Mouse (Mus musculus) G1E (cell line): ENCODE results near the gene Gemin4. TPM values are rescaled to one million over a fixed set of nuclear protein-coding genes. Genes with fewer than 3 reads are reported as not detected.
A peak's percentile ranks its signal among the peaks of the same experiment; 100 is the strongest.
"Not testable (repeated sequence)": the region's sequence is repeated elsewhere in the genome, so short reads cannot be mapped to it uniquely, and the experiment has no call there.

Source experiments
- ATAC-seq: 2 replicates; pipeline ENCODE4 v1.8.0; 2016; ENCODE audit warnings: mild to moderate bottlenecking; ENCODE audit not compliant: insufficient number of reproducible peaks, poor library complexity, low FRiP score, severe bottlenecking; ENCODE audit errors: extremely low read depth
- DNase-seq: peaks from one replicate; pipeline ENCODE4 v3.0.0; 2012; ENCODE audit warnings: low spot score
- H3K27me3 ChIP-seq: 2 replicates; pipeline ENCODE4 v1.6.1; 2012; ENCODE audit warnings: mild to moderate bottlenecking, low read length, inconsistent platforms; ENCODE audit not compliant: insufficient read depth
- H3K36me3 ChIP-seq: replicated peaks from 2 replicates; pipeline ENCODE3; 2012; ENCODE audit warnings: mild to moderate bottlenecking, inconsistent platforms
- H3K4me1 ChIP-seq: 2 replicates; pipeline ENCODE4 v1.6.1; 2012; ENCODE audit warnings: low read depth, low read length, inconsistent platforms, mixed read lengths; ENCODE audit not compliant: insufficient read depth
- H3K4me3 ChIP-seq: 2 replicates; pipeline ENCODE4 v1.5.1; 2012; ENCODE audit warnings: low read depth, mild to moderate bottlenecking, inconsistent platforms, low read length, moderate library complexity, mixed read lengths
- H3K9me3 ChIP-seq: replicated peaks from 2 replicates; pipeline ENCODE4 v1.6.1; 2012; ENCODE audit warnings: inconsistent platforms
- CTCF ChIP-seq: IDR thresholded peaks from 2 replicates; pipeline ENCODE4 v1.5.1; 2012; ENCODE audit warnings: low read depth, low read length, inconsistent platforms, mixed read lengths
- GATA1 ChIP-seq: IDR thresholded peaks from 2 replicates; pipeline ENCODE4 v1.6.1; 2012; ENCODE audit warnings: borderline replicate concordance, low read length, inconsistent platforms, mixed read lengths
- GATA2 ChIP-seq: IDR thresholded peaks from 2 replicates; pipeline ENCODE4 v1.6.1; 2012; ENCODE audit warnings: low read depth, low read length, inconsistent platforms, borderline replicate concordance
- POLR2AphosphoS5 ChIP-seq: IDR thresholded peaks from 2 replicates; pipeline ENCODE4 v1.6.1; 2012; ENCODE audit warnings: low read depth, low read length, inconsistent platforms; ENCODE audit not compliant: insufficient replicate concordance
- TAL1 ChIP-seq: conservative IDR thresholded peaks from 2 replicates; pipeline ENCODE4 v1.6.1; 2012; ENCODE audit warnings: low read depth, low read length, inconsistent platforms, mixed read lengths
- polyA plus RNA-seq: library from polyadenylated mRNA; stranded (reverse); fragments of >175 nt; gene quantifications from 2 replicates; pipeline ENCODE4 v1.2.3, GENCODE M21; 2012
- total RNA-seq, 2 experiments: library from RNA; stranded (forward) in 1 of 2; stranded (reverse) in 1 of 2; fragments of 200-1000 nt in 1 of 2; fragments of >200 nt in 1 of 2; fragmentation: Nextera tagmentation in 1 of 2; gene quantifications; 2 replicates each; pipeline ENCODE4 v1.2.3; 2014 to 2017

The Gemin4 gene
- total and polyA plus RNA-seq, 3 experiments: 4.7 to 21.9 (median 19.1) TPM

- peaks cover 79% of the 10 kb centered on the region for H3K36me3 ChIP-seq
- peaks cover 39% of the 10 kb centered on the region for H3K4me1 ChIP-seq
- no peaks in the 10 kb centered on the region for H3K27me3 ChIP-seq
- DNase-seq (peak; percentile 16), ATAC-seq (no peak)
- no peak for TF ChIP-seq CTCF
- no peak for TF ChIP-seq GATA1
- no peak for TF ChIP-seq GATA2
- TF ChIP-seq POLR2AphosphoS5: no peak
- no peak for TF ChIP-seq TAL1
- no peaks in the 10 kb centered on the region for H3K9me3 ChIP-seq
- peak overlapping the region; percentile 88 for H3K4me3 ChIP-seq
These were observed 629 bp downstream of the Gemin4 start for GRCm38 (mm10) chr11:76216681-76217389.

- no peak for TF ChIP-seq CTCF
- TF ChIP-seq POLR2AphosphoS5: no peak
- no peak for TF ChIP-seq GATA2
- TF ChIP-seq GATA1: no peak
- TF ChIP-seq TAL1: no peak
- peaks cover 75% of the 10 kb centered on the region for H3K36me3 ChIP-seq
- H3K4me3 ChIP-seq: peak overlapping the region; percentile 88; the same call in 1 of the 2 replicates
- H3K9me3 ChIP-seq: no peaks in the 10 kb centered on the region
- H3K4me1 ChIP-seq: peaks cover 39% of the 10 kb centered on the region
- ATAC-seq (no peak), DNase-seq (no peak)
- no peaks in the 10 kb centered on the region for H3K27me3 ChIP-seq
These were observed 1.4 kb downstream of the Gemin4 start for GRCm38 (mm10) chr11:76216049-76216540.

DNA sequence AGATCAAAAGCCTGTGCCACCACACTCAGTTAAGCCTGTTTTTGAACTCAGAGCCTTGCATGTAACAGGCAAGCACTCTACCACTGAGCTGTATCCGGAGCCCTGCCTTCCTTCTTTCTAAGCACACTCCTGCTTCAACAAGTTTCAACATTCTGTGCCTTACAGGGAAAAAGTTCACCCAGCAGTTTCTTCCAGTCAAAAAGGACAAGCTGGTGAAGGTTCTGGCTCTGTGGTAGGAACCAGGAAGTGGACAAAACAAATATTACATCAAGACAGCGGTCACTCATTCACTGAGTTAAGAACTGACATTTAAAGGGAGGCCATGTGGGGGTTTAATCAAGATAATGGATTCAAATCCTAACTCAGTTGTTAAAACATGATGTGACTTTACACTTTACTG lies 2.5 kb downstream of the Gemin4 start:
- H3K27me3 ChIP-seq: no peaks in the 10 kb centered on the region
- peaks cover 42% of the 10 kb centered on the region for H3K4me1 ChIP-seq
- H3K4me3 ChIP-seq: no peak overlapping the region
- no peaks in the 10 kb centered on the region for H3K9me3 ChIP-seq
- no peak for TF ChIP-seq GATA2
- TF ChIP-seq GATA1: no peak
- TF ChIP-seq POLR2AphosphoS5: no peak
- TF ChIP-seq CTCF: no peak
- ATAC-seq (no peak), DNase-seq (no peak)
- peaks cover 76% of the 10 kb centered on the region for H3K36me3 ChIP-seq

DNA sequence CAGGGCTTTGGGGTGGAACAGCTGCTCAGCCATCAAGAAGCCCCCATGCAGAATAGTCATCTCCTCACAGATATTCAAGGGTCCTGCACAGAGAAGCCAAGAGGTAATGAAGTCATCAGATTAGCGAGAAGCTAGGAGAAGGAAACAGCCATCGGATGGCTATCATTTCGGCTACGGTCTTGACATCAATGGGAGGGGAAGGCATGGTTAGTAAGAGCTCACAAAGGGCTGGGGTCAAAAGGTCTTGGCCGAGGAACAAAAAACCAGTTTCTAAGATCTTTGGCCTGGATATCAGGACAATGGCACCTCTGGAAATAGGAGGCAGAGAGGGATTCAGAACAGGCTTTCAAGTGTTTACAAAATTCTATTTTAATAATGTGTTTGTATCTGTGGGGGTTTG lies 3.6 kb downstream of the Gemin4 start:
- no peaks in the 10 kb centered on the region for H3K27me3 ChIP-seq
- DNase-seq (no peak), ATAC-seq (no peak)
- H3K4me1 ChIP-seq: peaks cover 47% of the 10 kb centered on the region
- H3K36me3 ChIP-seq: peaks cover 76% of the 10 kb centered on the region
- TF ChIP-seq GATA2: no peak
- no peak for TF ChIP-seq POLR2AphosphoS5
- no peak for TF ChIP-seq CTCF
- TF ChIP-seq GATA1: no peak
- TF ChIP-seq TAL1: no peak
- H3K4me3 ChIP-seq: no peak overlapping the region
- no peaks in the 10 kb centered on the region for H3K9me3 ChIP-seq

DNA sequence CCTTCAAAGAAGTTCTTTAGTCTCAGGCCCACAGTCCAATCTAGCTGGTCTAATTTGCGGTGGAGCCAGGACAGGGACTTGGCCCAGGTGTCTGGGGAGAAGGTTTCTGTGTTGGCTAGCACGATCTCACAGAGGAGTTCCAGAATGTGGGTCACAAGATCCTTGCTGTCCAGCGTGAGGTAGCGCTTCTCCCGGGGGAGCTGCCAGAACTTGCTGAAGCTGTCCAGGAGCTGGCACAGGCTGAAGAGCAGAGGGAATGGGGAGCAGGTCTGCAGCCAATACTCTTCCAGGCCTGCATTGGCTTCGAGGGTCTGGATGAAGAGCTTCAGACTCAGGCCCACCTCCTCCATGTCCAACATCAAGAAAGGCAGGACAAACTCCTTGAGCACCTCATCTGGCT lies 5.9 kb downstream of the Gemin4 start:
- not testable (repeated sequence) for H3K4me3 ChIP-seq, H3K27me3 ChIP-seq, DNase-seq, ATAC-seq, H3K9me3 ChIP-seq
- Histone ChIP-seq H3K36me3 (peaks cover 90% of the 10 kb centered on the region), H3K4me1 (peaks cover 35% of the 10 kb centered on the region)

DNA sequence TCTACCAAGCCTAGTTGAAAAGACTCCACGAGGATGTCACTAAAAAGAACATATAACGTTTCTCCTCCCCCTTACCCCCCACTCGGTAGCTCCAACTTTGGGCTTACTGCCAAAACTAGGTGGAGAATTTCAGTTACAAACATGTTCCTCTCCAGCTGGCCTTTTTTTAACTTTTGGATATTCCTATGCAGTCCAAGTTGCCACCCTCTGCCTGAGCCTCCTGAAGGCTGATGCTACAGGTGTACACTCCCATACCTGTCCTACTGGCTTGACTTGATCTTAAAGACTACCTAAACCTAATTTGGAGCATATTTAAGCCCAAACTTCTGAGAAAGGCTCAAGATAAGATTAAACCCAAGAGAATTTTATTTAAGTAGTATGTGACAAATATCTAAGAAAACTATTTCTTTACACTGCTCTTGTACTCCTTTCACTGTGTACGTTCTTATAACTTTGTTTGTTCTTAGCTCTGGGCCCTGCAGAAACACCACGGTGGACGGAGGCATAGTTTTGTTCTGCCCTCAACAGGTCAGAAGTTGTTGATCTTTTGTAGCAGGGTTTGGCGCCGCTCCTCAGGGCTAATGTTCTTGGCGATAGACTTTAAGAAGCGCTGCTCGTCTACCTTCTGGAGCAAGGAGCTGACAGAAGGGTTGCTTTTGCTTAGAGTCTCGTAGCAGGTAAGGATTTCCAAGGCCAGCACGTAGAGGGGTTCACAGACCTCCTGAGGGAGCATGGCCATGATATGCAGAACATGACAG lies 7.1 kb downstream of the Gemin4 start:
- no peak for DNase-seq
- TF ChIP-seq TAL1 (no peak), CTCF (no peak), GATA2 (no peak), GATA1 (no peak), POLR2AphosphoS5 (no peak)
- H3K36me3 ChIP-seq: peaks cover 95% of the 10 kb centered on the region

More for the DNA sequence above, 7.1 kb downstream of the Gemin4 start:
- Histone ChIP-seq H3K4me3 (no peak overlapping the region), H3K4me1 (peaks cover 24% of the 10 kb centered on the region; the same call in 1 of the 2 replicates), H3K27me3 (no peaks in the 10 kb centered on the region), H3K9me3 (no peaks in the 10 kb centered on the region)
- no peak for ATAC-seq
